Mouse (Mus musculus) brain, adult 10 weeks (tissue): Measurements from ENCODE around the gene Nrros. TPM values are rescaled to one million over a fixed set of nuclear protein-coding genes. Genes with fewer than 3 reads are reported as not detected.

Experiments
- polyA plus RNA-seq: library from polyadenylated mRNA; stranded (reverse); fragments of 350-450 nt; fragmentation: Illumina TruSeq; extraction: RNeasy Lipid Tissue Mini Kit (QIAGEN cat#74804); gene quantifications from one replicate; pipeline ENCODE4 v1.2.3, GENCODE M21; 2015; ENCODE audit warnings: low read depth, low replicate concordance

Nrros gene
- polyA plus RNA-seq: 5.6 TPM

DNA sequence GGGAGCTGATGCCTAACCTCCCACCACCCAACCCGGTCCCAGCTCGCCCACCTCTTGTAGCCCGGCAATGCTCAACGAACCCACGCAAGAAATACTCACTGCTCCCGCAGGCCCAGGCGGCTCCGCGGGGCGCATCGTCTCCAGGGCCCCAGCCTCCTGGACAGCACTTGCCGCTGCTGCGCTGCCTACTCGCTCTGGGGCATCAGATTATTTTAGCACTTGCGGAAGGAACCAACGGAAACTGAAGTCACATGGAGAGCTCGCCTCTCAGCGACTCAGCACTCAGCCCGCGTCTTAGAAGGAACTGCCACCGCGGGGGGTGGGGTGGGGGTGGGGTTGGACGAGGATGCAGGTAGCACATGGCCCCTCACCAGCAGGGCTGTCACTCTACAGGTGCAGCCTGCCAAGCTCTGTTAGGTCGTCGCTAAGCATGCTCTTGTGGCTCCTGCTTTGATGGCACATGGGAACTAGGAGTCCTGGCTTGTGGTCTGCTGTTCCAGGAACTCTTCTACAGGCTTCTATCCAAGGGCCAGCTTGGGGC is at the start of gene Nrros:
Nrros (minus strand) TSS at position 314 of the 541 bp plus-strand sequence.

GRCm38 (mm10) chr16:32179333-32179901 is 14.0 kb upstream of the Nrros start, which contains the start of gene Bex6:
Gene Bex6 (plus strand): TSS chr16:32179823.

GRCm38 (mm10) chr16:32099638-32100150 is 65.7 kb downstream of the Nrros start, which contains the start of the genes Pigx and Cep19:
Gene Pigx (minus strand): TSS chr16:32099740.
Gene Cep19 (plus strand): TSS chr16:32099800.

Other genes starting within 250 kb of the Nrros start
- 20.3 TPM for gene Pigz, start 231.7 kb downstream of the Nrros start, polyA plus RNA-seq
- 48.2 TPM for gene 0610012G03Rik, start 217.1 kb downstream of the Nrros start, polyA plus RNA-seq
- gene Ncbp2, start 217.1 kb downstream of the Nrros start, polyA plus RNA-seq: 63.4 TPM
- gene Senp5, start 162.3 kb downstream of the Nrros start, polyA plus RNA-seq: 31.2 TPM
- 21.2 TPM for gene Pak2, start 86.3 kb downstream of the Nrros start, polyA plus RNA-seq
- gene Pigx, start 65.9 kb downstream of the Nrros start, polyA plus RNA-seq: 36.6 TPM
- 96.5 TPM for gene Cep19, start 65.8 kb downstream of the Nrros start, polyA plus RNA-seq
- not detected for gene Bex6, start 14.2 kb upstream of the Nrros start, polyA plus RNA-seq
- 34.5 TPM for gene Fbxo45, start 81.6 kb upstream of the Nrros start, polyA plus RNA-seq
- gene Wdr53, start 81.6 kb upstream of the Nrros start, polyA plus RNA-seq: 18.7 TPM
- gene Smco1, start 105.9 kb upstream of the Nrros start, polyA plus RNA-seq: not detected
- 25.9 TPM for gene Rnf168, start 111.9 kb upstream of the Nrros start, polyA plus RNA-seq
- 13.6 TPM for gene Ubxn7, start 166.7 kb upstream of the Nrros start, polyA plus RNA-seq
- gene Tm4sf19, start 234.9 kb upstream of the Nrros start, polyA plus RNA-seq: not detected